In genomic region chr9:77410968-77411367, GRCm38 (mm10) we compare ENCODE assay signal across 25 mouse cellular contexts. TPM values are rescaled to one million over a fixed set of nuclear protein-coding genes. Genes with fewer than 3 reads are reported as not detected.
"Had no signal": no experiment of that assay in that cellular context is flagged by ENCODE, and none has a peak within 500 bp of the region (broad histone marks: within the 10 kb centered on the region; RNA-seq: fewer than 3 reads in every experiment).

No protein-coding gene starts in this region.

- H3K36me3 ChIP-seq: hindbrain, embryonic 10.5 days; hindbrain, embryonic 12.5 days; intestine, embryonic 15.5 days; limb, embryonic 10.5 days; limb, embryonic 12.5 days had no signal

- H3K27me3 ChIP-seq: hindbrain, embryonic 12.5 days; intestine, embryonic 15.5 days; limb, embryonic 12.5 days had no signal

- H3K4me3 ChIP-seq: gastrocnemius, adult 2 months; hindbrain, embryonic 10.5 days; hindbrain, embryonic 12.5 days; intestine, embryonic 15.5 days; layer of hippocampus, adult 2 months; left cerebral cortex, adult 2 months; limb, embryonic 10.5 days; limb, embryonic 12.5 days had no signal

- H3K9me3 ChIP-seq: hindbrain, embryonic 10.5 days; hindbrain, embryonic 12.5 days; intestine, embryonic 15.5 days; limb, embryonic 10.5 days; limb, embryonic 12.5 days had no signal

- H3K27ac ChIP-seq: gastrocnemius, adult 2 months; hindbrain, embryonic 10.5 days; hindbrain, embryonic 12.5 days; hindbrain, embryonic 14.5 days; intestine, embryonic 15.5 days; layer of hippocampus, adult 2 months; left cerebral cortex, adult 2 months; limb, embryonic 10.5 days; limb, embryonic 12.5 days had no signal

- H3K9ac ChIP-seq: hindbrain, embryonic 12.5 days; hindbrain, embryonic 14.5 days; intestine, embryonic 15.5 days; limb, embryonic 12.5 days had no signal

- H3K4me1 ChIP-seq: intestine, embryonic 15.5 days; limb, embryonic 10.5 days; limb, embryonic 12.5 days had no signal

- DNase-seq: gastrocnemius, adult 2 months; gastrocnemius, postnatal 10 days; gastrocnemius, postnatal 25 days; heart, adult 18-20 months; heart, postnatal 4 days; kidney, adult 18-20 months; kidney, adult 8-10 months; kidney, postnatal 10 days; kidney, postnatal 25 days; kidney, postnatal 4 days; liver had no signal

- H3K4me2 ChIP-seq: heart, embryonic 11.5 days; hindbrain, embryonic 12.5 days; hindbrain, embryonic 14.5 days; intestine, embryonic 15.5 days; limb, embryonic 12.5 days had no signal

- ATAC-seq: hindbrain, embryonic 16.5 days; inflammation-experienced regulatory T-cells, adult 6 months; intestine, embryonic 15.5 days; intestine, postnatal 0 days had no signal

RNA-seq across cellular contexts. Expression of gene Mlip, which starts 58.2 kb away (rescaled TPM):
- total RNA-seq: granulocyte monocyte progenitor cell, adult 5-6 weeks had no signal
- polyA plus RNA-seq: kidney, embryonic 14.5 days had no signal
